Mouse (Mus musculus): Measurements from ENCODE around the gene Ints1.

Ints1 gene

GRCm38 (mm10) chr5:139717723-139718122 is 57.8 kb downstream of the Ints1 start:
- no peak for DNase-seq (ENCODE audit: low read depth)

GRCm38 (mm10) chr5:139706496-139706895 is 69.0 kb downstream of the Ints1 start:
- no peak for DNase-seq (ENCODE audit: low read depth)

- no peak for DNase-seq (ENCODE audit: low read depth)
Measured at GRCm38 (mm10) chr5:139702905-139703304, 72.6 kb downstream of the Ints1 start.

- DNase-seq (ENCODE audit: low read depth): no peak
Measured at GRCm38 (mm10) chr5:139702236-139702635, 73.2 kb downstream of the Ints1 start.
